Mouse (Mus musculus): Measurements from ENCODE around the gene Tmem108. TPM values are rescaled to one million over a fixed set of nuclear protein-coding genes. Genes with fewer than 3 reads are reported as not detected.

The Tmem108 gene
- polyA plus RNA-seq, 1 experiment: not detected

- no peak overlapping the region for H3K4me3 ChIP-seq (ENCODE audit: insufficient read depth, low read length)
- no peaks in the 10 kb centered on the region for H3K4me1 ChIP-seq (ENCODE audit: control insufficient read depth, insufficient read depth, low read length)
- TF ChIP-seq CTCF (IDR thresholded peaks at IDR 0.05; ENCODE audit: low read depth, low read length): no peak
- TF ChIP-seq POLR2A (IDR thresholded peaks at IDR 0.05; ENCODE audit: borderline replicate concordance, low read depth, low read length): no peak
- H3K27ac ChIP-seq (ENCODE audit: insufficient read depth, low read depth, low read length): no peak overlapping the region
Observed at GRCm38 (mm10) chr9:103725497-103725896, 36.1 kb downstream of the Tmem108 start.

- Histone ChIP-seq H3K4me1 (ENCODE audit: control insufficient read depth, insufficient read depth, low read length) (no peaks in the 10 kb centered on the region), H3K27ac (ENCODE audit: insufficient read depth, low read depth, low read length) (no peak overlapping the region)
- no peak for TF ChIP-seq POLR2A (IDR thresholded peaks at IDR 0.05; ENCODE audit: borderline replicate concordance, low read depth, low read length)
- TF ChIP-seq CTCF (IDR thresholded peaks at IDR 0.05; ENCODE audit: low read depth, low read length): no peak
Observed at GRCm38 (mm10) chr9:103721486-103721885, 40.2 kb downstream of the Tmem108 start.

GRCm38 (mm10) chr9:103721081-103721480 is 40.6 kb downstream of the Tmem108 start:
- no peaks in the 10 kb centered on the region for H3K4me1 ChIP-seq (ENCODE audit: control insufficient read depth, insufficient read depth, low read length)
- TF ChIP-seq CTCF (IDR thresholded peaks at IDR 0.05; ENCODE audit: low read depth, low read length): no peak
- no peak for TF ChIP-seq POLR2A (IDR thresholded peaks at IDR 0.05; ENCODE audit: borderline replicate concordance, low read depth, low read length)
- no peak overlapping the region for H3K4me3 ChIP-seq (ENCODE audit: insufficient read depth, low read length)
- no peak overlapping the region for H3K27ac ChIP-seq (ENCODE audit: insufficient read depth, low read depth, low read length)

More at GRCm38 (mm10) chr9:103721486-103721885, 40.2 kb downstream of the Tmem108 start:
- H3K4me3 ChIP-seq (ENCODE audit: insufficient read depth, low read length): no peak overlapping the region

GRCm38 (mm10) chr9:103720021-103720420 is 41.6 kb downstream of the Tmem108 start:
- no peak overlapping the region for H3K27ac ChIP-seq (ENCODE audit: insufficient read depth, low read depth, low read length)
- no peak for TF ChIP-seq CTCF (IDR thresholded peaks at IDR 0.05; ENCODE audit: low read depth, low read length)
- TF ChIP-seq POLR2A (IDR thresholded peaks at IDR 0.05; ENCODE audit: borderline replicate concordance, low read depth, low read length): no peak
- H3K4me1 ChIP-seq (ENCODE audit: control insufficient read depth, insufficient read depth, low read length): no peaks in the 10 kb centered on the region
- H3K4me3 ChIP-seq (ENCODE audit: insufficient read depth, low read length): no peak overlapping the region

DNA sequence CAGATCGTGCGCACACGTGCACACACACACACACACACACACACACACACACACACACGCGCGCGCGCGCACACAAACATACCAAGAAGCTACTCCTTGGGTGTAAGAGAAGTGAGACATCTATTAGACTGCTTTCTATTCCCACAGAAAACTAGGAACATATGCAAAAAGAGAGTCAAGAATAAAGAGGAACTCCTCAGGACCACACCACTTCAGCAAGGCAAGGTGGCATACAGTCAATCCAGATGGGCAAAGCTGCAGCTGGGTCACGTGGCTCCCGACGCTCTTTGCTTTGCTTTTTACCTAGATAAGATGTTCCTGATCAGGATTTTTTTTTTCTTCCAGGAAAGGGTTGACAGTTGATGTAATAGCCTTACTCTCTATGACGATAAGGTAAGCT is 45.6 kb downstream of the Tmem108 start:
- H3K4me3 ChIP-seq (ENCODE audit: insufficient read depth, low read length): no peak overlapping the region
- TF ChIP-seq POLR2A (IDR thresholded peaks at IDR 0.05; ENCODE audit: borderline replicate concordance, low read depth, low read length) (no peak), CTCF (IDR thresholded peaks at IDR 0.05; ENCODE audit: low read depth, low read length) (no peak)
- no peak overlapping the region for H3K27ac ChIP-seq (ENCODE audit: insufficient read depth, low read depth, low read length)
- no peaks in the 10 kb centered on the region for H3K4me1 ChIP-seq (ENCODE audit: control insufficient read depth, insufficient read depth, low read length)

GRCm38 (mm10) chr9:103715352-103715751 is 46.3 kb downstream of the Tmem108 start:
- Histone ChIP-seq H3K4me1 (ENCODE audit: control insufficient read depth, insufficient read depth, low read length) (no peaks in the 10 kb centered on the region), H3K4me3 (ENCODE audit: insufficient read depth, low read length) (no peak overlapping the region), H3K27ac (ENCODE audit: insufficient read depth, low read depth, low read length) (no peak overlapping the region)
- no peak for TF ChIP-seq POLR2A (IDR thresholded peaks at IDR 0.05; ENCODE audit: borderline replicate concordance, low read depth, low read length)
- TF ChIP-seq CTCF (IDR thresholded peaks at IDR 0.05; ENCODE audit: low read depth, low read length): no peak

GRCm38 (mm10) chr9:103713230-103713629 is 48.4 kb downstream of the Tmem108 start:
- Histone ChIP-seq H3K4me1 (ENCODE audit: control insufficient read depth, insufficient read depth, low read length) (no peaks in the 10 kb centered on the region), H3K27ac (ENCODE audit: insufficient read depth, low read depth, low read length) (no peak overlapping the region), H3K4me3 (ENCODE audit: insufficient read depth, low read length) (no peak overlapping the region)
- TF ChIP-seq CTCF (IDR thresholded peaks at IDR 0.05; ENCODE audit: low read depth, low read length) (no peak), POLR2A (IDR thresholded peaks at IDR 0.05; ENCODE audit: borderline replicate concordance, low read depth, low read length) (no peak)

GRCm38 (mm10) chr9:103712711-103713110 is 48.9 kb downstream of the Tmem108 start:
- H3K4me3 ChIP-seq (ENCODE audit: insufficient read depth, low read length): no peak overlapping the region
- TF ChIP-seq CTCF (IDR thresholded peaks at IDR 0.05; ENCODE audit: low read depth, low read length) (no peak), POLR2A (IDR thresholded peaks at IDR 0.05; ENCODE audit: borderline replicate concordance, low read depth, low read length) (no peak)
- H3K4me1 ChIP-seq (ENCODE audit: control insufficient read depth, insufficient read depth, low read length): no peaks in the 10 kb centered on the region

GRCm38 (mm10) chr9:103709694-103710093 is 51.9 kb downstream of the Tmem108 start:
- Histone ChIP-seq H3K27ac (ENCODE audit: insufficient read depth, low read depth, low read length) (no peak overlapping the region), H3K4me3 (ENCODE audit: insufficient read depth, low read length) (no peak overlapping the region), H3K4me1 (ENCODE audit: control insufficient read depth, insufficient read depth, low read length) (no peaks in the 10 kb centered on the region)
- TF ChIP-seq POLR2A (IDR thresholded peaks at IDR 0.05; ENCODE audit: borderline replicate concordance, low read depth, low read length) (no peak), CTCF (IDR thresholded peaks at IDR 0.05; ENCODE audit: low read depth, low read length) (no peak)

More at GRCm38 (mm10) chr9:103712711-103713110, 48.9 kb downstream of the Tmem108 start:
- H3K27ac ChIP-seq (ENCODE audit: insufficient read depth, low read depth, low read length): no peak overlapping the region

DNA sequence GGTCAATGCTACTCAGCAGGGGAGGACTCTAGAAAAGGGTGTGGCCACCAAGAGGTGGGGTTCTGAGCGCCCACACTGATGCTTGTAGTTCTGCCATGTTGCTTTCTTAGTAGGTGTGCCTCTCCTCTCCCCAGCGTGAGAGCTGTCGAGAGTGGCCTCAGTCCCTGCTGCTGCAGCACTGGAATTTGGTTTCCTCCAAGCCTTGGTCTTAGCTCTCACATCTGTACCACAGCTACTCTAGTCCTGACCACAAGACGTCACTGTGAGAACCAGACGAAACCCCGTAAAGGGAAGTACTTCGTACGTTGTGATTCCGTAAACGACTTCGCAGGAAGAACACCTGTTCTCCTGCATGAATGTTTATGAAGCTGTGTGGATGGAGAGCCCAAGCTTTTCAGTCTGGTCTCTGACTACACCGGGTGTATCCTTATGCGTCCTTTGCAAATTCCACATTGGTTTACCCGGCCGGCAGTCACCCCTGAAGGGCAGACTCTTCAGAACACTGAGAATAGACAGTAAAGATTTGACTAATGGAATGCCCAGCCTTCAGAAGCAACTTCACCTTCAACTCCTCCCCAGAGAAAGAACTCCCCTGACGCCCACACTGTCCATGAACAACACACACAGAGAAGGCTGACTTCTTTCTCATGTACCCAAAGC is 53.0 kb downstream of the Tmem108 start:
- no peak overlapping the region for H3K27ac ChIP-seq (ENCODE audit: insufficient read depth, low read depth, low read length)

More for the DNA sequence above, 53.0 kb downstream of the Tmem108 start:
- TF ChIP-seq POLR2A (IDR thresholded peaks at IDR 0.05; ENCODE audit: borderline replicate concordance, low read depth, low read length) (no peak), CTCF (IDR thresholded peaks at IDR 0.05; ENCODE audit: low read depth, low read length) (no peak)
- no peaks in the 10 kb centered on the region for H3K4me1 ChIP-seq (ENCODE audit: control insufficient read depth, insufficient read depth, low read length)
- H3K4me3 ChIP-seq (ENCODE audit: insufficient read depth, low read length): no peak overlapping the region

All from bone marrow macrophage, adult 2 months (primary cell).